Mouse (Mus musculus): ENCODE measurements around the gene Ugt2a1. TPM values are rescaled to one million over a fixed set of nuclear protein-coding genes. Genes with fewer than 3 reads are reported as not detected.
"Not testable (repeated sequence)": the region's sequence is repeated elsewhere in the genome, so short reads cannot be mapped to it uniquely, and the experiment has no call there.

The Ugt2a1 gene
- polyA plus RNA-seq, 1 experiment = not detected

DNA sequence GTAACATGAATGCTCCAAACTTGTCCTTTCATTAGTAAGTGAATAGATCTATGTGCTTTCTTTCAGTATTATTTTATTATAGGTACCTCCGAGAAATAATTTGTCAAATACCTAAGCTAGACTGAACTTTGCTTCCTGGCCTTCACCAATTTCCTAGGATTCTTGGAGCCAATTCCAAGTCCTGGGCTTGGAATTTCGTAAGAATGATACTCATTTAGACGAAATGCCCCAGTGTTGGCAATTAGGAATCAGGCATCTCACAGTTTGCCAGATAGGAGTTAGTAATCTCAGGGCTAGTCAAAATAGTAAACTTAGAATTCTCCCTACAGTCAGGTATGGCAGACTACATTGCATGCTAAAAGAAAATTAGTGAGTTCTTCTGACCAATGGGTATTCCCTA is 65.0 kb downstream of the Ugt2a1 start:
- Histone ChIP-seq H3K4me1 (ENCODE audit: control insufficient read depth, insufficient read depth, low read length) (no peaks in the 10 kb centered on the region), H3K4me3 (replicated peaks; ENCODE audit: control insufficient read depth, low read depth, low read length) (no peak overlapping the region), H3K27ac (ENCODE audit: control insufficient read depth, insufficient read depth, low read depth, low read length, poor library complexity) (no peak overlapping the region)
- TF ChIP-seq CTCF (IDR thresholded peaks at IDR 0.05; ENCODE audit: control insufficient read depth, insufficient read depth, low read length) (no peak), POLR2A (IDR thresholded peaks at IDR 0.05; ENCODE audit: borderline replicate concordance, control insufficient read depth, low read depth, low read length) (no peak)
- WGBS = 67% methylated on average over 3 of the region's 3 CpGs

DNA sequence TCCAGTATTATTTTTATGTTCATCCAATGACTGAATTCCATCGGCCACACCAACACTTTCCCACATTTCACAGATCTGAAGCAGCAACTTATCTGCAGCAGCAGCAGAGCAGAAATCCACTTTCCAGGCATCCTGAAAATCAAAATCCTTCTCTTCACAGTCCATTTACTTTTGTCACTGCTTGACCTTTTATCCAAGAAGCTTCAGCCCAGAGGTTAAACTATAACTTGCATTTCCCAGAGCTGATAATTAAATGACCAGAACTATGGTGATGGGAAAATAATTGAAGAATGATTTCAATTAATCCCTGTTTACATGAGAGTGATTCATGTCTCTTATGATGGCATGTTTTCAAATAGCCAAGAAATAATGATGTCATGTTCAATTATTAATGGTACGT is 66.6 kb downstream of the Ugt2a1 start, which contains the start of gene Ugt2b38:
Ugt2b38 (minus strand) TSS at position 163 of the 400 bp plus-strand sequence.
- not testable (repeated sequence) for H3K27ac ChIP-seq (ENCODE audit: control insufficient read depth, insufficient read depth, low read depth, low read length, poor library complexity); H3K4me1 ChIP-seq (ENCODE audit: control insufficient read depth, insufficient read depth, low read length); H3K4me3 ChIP-seq (replicated peaks; ENCODE audit: control insufficient read depth, low read depth, low read length)
- 78% methylated on average over 1 of the region's 2 CpGs for WGBS

Other genes starting within 250 kb of the Ugt2a1 start
- not detected in 2 replicates for gene Ugt2b37, start 236.1 kb downstream of the Ugt2a1 start, polyA plus RNA-seq (2011; ENCODE audit: insufficient read depth, insufficient read length, low replicate concordance, missing spikeins)
- gene Ugt2a3, start 153.7 kb downstream of the Ugt2a1 start, polyA plus RNA-seq (2011; ENCODE audit: insufficient read depth, insufficient read length, low replicate concordance, missing spikeins) = not detected in 2 replicates
- 1.00 TPM in 1 of 2 replicates, not detected in the other for gene Ugt2b38, start 66.7 kb downstream of the Ugt2a1 start, polyA plus RNA-seq (2011; ENCODE audit: insufficient read depth, insufficient read length, low replicate concordance, missing spikeins)
- not detected in 2 replicates for gene Ugt2a2, start 8.6 kb downstream of the Ugt2a1 start, polyA plus RNA-seq (2011; ENCODE audit: insufficient read depth, insufficient read length, low replicate concordance, missing spikeins)
- gene Gm43638, start 4.1 kb downstream of the Ugt2a1 start, polyA plus RNA-seq (2011; ENCODE audit: insufficient read depth, insufficient read length, low replicate concordance, missing spikeins) = not detected in 2 replicates
- gene Sult1b1, start 47.3 kb upstream of the Ugt2a1 start, polyA plus RNA-seq (2011; ENCODE audit: insufficient read depth, insufficient read length, low replicate concordance, missing spikeins) = not detected in 2 replicates
- gene Sult1d1, start 78.2 kb upstream of the Ugt2a1 start, polyA plus RNA-seq (2011; ENCODE audit: insufficient read depth, insufficient read length, low replicate concordance, missing spikeins) = 3.1 TPM in 1 of 2 replicates, not detected in the other
- not detected in 2 replicates for gene Sult1e1, start 100.7 kb upstream of the Ugt2a1 start, polyA plus RNA-seq (2011; ENCODE audit: insufficient read depth, insufficient read length, low replicate concordance, missing spikeins)
- gene Csn1s1, start 175.3 kb upstream of the Ugt2a1 start, polyA plus RNA-seq (2011; ENCODE audit: insufficient read depth, insufficient read length, low replicate concordance, missing spikeins) = not detected in 2 replicates
- not detected in 2 replicates for gene Csn2, start 208.8 kb upstream of the Ugt2a1 start, polyA plus RNA-seq (2011; ENCODE audit: insufficient read depth, insufficient read length, low replicate concordance, missing spikeins)